Mouse (Mus musculus) spleen, embryonic (tissue): ENCODE data around the gene 2900026A02Rik.

Source experiments
- CTCF ChIA-PET: fragments of 350-600 bp; sonication (Branson Sonifier 250); formaldehyde crosslinking; loops from one replicate; lab custom pipeline; 2022; lab: Charles Lee

The 2900026A02Rik gene

GRCm38 (mm10) chr5:113221147-113221865, at the start of gene 2900026A02Rik:
Gene 2900026A02Rik, minus strand, starts transcription at chr5:113221236.
- CTCF ChIA-PET = no interaction called here

GRCm38 (mm10) chr5:113270043-113270442, 49.0 kb upstream of the 2900026A02Rik start:
- CTCF ChIA-PET = no interaction called here

DNA sequence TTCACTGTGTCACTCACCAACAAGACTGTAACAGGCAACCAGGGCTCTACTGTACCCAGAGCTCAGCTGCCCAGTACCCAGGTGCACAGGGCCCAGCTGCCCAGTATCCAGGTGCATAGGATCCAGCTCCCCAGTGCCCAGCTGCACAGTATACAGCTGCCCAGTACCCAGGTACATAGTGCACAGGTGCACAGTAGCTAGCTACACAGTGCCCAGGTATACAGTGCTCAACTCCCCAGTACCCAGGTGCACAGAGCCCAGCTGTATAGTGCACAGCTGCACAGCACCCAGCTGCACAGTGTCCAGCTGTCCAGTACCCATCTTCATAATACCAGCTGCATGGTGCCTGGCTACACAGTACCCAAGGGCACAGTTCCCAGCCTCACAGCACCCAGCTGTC, 47.2 kb upstream of the 2900026A02Rik start:
- CTCF ChIA-PET = no interaction called here

GRCm38 (mm10) chr5:113265637-113266036, 44.6 kb upstream of the 2900026A02Rik start:
- CTCF ChIA-PET = no interaction called here

DNA sequence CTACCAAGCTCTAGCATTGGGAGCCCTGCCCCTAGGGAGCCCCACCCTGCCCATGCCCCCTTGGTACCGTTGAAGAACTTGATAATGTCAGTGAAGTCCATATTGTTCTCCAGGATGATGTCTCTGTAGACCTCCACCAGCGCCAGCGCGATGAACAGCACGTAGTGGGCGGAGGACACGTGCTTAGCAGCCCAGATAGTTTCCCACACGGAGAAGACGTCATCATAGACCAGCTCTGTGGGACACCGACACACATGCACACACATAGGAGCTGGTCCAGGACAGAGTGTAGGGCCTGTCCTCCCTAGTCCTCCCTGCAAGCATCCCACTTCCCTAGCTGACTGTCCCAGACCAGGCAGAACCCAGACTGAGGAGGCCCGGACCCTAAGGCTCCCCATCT, 29.8 kb upstream of the 2900026A02Rik start:
- CTCF ChIA-PET = no interaction called here

GRCm38 (mm10) chr5:113249263-113249930, 28.4 kb upstream of the 2900026A02Rik start:
- CTCF ChIA-PET = interaction anchor here (0.6 kb wide), 1 partner anchor 47 kb away, joined by 5 read pairs; no protein-coding TSS in a partner anchor

DNA sequence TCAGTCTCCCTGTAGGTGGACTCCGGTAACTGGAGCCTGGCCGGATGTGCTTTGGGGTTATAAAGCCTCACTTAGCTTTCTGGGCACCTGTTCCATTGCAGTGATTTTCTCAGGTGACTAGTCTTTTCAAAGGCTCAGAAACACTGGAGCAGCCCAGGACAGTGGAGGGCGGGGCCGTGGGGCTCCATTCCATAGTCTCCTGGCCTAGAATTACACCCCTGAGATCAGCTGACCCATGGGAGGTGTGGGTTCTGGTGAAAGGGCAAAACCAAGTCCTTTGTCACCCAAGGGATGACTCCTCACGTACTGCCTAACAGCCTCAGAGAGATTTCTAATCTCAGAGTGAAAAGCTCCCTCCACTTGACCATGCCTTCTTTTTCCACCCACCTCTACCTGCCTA, 9.2 kb upstream of the 2900026A02Rik start:
- CTCF ChIA-PET = no interaction called here

DNA sequence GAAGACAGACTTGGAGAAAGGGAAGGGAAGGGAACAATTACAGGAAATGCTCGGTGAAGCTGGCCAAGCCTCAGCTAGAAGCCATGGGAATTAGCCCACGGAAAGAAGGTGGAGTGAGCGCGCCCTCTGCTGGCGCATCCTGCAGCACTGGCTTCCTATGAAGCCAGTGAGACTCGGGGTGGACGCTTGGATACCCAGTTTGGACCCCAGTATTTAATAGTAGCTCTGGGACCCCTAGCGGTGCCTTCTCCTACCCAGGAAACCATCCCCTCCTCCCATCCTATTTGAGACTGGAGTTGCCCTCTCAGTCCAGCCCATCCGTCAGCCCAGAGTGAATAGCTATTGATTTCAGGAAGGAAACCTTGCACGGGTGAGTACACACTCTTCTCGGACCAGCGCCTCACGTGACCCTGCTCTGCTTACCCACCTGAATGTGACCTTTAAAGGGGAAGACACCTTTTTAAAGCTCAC, 5.6 kb upstream of the 2900026A02Rik start, which contains the start of gene Tmem211:
TSS of gene Tmem211 (plus strand) at position 278 of the 471 bp plus-strand sequence.
- CTCF ChIA-PET = interaction anchor here (0.9 kb wide), 1 partner anchor 12 kb away, joined by 3 read pairs; no protein-coding TSS in a partner anchor

DNA sequence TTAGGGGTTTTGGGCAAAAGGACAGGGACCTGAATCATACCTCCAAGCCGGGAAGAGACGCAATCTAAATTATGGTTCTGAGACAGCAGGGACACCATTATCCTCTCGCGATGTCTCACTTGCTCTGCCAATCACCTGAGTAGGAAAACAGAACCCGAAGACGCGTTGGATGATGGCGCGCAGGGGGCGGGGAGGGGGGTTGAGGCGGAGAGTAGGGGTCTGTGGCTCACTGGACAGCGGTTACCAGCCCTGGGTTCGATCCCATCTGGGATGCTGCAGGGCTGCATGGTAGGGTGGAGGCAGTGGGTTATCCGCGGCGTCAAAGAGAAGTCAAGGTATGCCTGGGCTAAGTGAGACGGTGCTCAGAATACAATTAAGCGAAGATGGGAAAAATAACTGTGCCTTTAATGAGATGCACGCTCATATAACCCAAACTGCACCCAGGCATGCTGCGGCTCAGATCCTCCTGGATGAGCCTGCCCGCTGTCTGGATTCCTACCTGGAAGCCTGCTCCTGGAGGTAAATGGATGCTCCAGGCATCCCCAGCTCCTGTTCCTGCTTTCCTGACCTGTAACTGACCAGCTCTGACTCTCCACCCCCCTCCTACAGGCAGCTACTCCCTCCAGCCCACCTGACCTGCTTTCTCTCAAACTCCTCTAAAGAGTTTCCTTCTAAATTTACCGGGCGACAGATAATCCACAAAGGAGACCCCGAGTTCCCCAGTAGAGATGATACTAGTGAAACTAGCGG, 4.8 kb upstream of the 2900026A02Rik start:
- CTCF ChIA-PET = no interaction called here

- CTCF ChIA-PET = no interaction called here
These were observed 4.2 kb upstream of the 2900026A02Rik start for GRCm38 (mm10) chr5:113225271-113225670.

DNA sequence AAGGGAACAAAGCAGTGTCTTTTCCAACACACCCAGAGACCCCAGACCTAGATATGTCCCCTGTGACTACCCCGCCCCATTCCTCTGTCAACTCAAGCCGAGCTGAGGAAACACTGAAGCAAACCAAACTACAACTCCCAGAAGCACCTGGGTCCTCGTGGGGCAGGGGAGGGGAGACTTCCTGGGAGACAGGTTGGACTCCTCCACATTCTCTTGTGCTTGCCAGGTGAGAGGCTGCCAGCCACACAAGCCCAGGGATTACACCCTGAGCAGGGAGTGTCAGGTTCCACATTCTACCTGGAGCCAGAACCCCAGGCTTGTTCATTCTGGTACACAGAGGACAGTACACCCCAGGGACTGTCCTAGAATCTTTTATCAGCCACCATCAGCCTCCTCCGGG, 2.9 kb upstream of the 2900026A02Rik start:
- CTCF ChIA-PET = no interaction called here

GRCm38 (mm10) chr5:113220383-113221146, 471 bp downstream of the 2900026A02Rik start:
- CTCF ChIA-PET = no interaction called here

DNA sequence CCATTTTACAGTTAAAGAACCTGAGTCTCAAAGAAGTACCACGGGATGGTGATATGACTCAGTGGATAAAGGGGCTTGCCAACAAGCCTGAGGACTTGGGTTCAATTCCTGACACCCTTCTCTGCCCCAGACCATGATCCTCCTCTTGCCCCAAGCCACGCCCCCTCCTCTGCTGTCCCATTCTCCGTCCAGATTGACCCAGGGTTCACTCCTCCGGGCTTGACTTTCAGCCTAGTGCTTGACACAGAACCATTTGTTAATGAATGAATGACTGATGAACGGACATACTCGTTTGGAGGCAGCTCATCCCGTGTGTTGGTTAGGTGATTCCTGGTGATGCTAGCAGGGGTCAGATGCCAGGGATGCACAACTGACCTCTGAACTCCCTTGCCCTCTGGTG, 1.2 kb downstream of the 2900026A02Rik start:
- CTCF ChIA-PET = no interaction called here

GRCm38 (mm10) chr5:113219450-113219849, 1.6 kb downstream of the 2900026A02Rik start:
- CTCF ChIA-PET = no interaction called here

- CTCF ChIA-PET = no interaction called here
These were observed 2.3 kb downstream of the 2900026A02Rik start for GRCm38 (mm10) chr5:113218617-113219235.

DNA sequence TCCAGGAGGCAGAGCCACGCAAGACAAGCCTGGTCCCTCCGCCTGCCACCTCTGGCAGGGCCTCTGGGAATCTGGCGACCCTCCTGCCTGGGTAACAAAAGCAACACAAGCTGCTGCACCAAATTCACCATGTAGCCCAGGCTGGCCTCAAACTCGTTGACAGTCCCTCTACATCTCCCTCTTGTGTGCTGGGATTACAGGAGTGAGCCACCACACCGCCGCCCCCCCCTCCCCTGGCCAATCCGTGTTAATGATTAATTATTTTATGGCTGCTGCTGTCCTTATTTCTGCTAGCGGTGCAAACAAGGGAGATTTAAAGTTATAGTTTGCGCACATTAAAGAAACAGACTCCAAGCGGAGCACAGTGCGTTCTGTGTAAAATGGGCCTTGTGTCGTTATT, 4.0 kb downstream of the 2900026A02Rik start:
- CTCF ChIA-PET = no interaction called here

DNA sequence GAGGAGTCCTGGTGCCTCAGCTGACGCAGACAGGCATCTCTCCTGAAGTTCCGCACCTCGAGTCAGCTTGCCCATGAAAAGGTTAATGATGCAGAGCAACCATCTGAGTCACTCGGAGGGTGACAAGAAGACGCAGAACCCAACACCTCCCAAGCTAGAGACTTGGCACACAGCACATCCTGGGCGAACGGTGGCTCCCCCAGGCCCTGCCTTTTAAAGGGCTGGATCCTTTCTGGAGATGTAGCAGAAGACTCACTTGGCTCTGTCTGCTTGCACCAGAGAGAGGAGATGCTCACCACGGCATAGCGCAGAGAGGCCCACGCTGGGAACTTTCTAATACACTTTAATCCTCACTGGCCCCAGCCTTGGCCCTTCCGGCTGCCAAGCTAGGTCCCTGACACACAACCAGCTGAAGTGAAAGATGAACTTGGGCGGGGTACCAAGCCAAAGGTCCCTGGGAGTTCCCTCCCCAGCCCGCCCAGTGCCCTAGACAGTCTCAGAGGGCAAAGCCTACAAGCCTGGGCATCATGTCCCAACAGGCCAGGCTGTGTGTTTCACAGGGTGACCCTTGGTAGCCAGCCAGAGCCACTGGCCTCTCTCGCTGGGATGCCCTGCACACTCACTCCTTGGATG, 4.6 kb downstream of the 2900026A02Rik start:
- CTCF ChIA-PET = no interaction called here

DNA sequence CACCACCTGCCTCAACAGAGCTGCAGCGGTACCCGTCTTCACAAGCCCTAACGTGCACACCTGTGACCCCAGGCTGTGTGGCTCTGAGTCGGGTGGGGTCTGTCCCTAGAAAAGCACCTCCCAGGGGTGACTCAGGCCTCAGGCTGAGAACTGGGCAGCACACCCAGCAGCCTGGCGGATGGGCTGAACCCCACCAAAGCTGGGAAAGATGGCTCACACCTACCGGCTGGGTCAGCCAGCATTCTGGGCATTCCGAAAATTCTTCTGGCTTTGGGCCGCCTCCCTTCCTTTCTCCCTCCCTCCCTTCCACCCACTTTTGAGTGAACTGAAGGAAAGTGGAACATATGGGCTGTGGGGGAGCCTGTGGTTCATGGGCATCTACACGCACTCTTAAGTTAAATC, 5.4 kb downstream of the 2900026A02Rik start:
- CTCF ChIA-PET = no interaction called here

DNA sequence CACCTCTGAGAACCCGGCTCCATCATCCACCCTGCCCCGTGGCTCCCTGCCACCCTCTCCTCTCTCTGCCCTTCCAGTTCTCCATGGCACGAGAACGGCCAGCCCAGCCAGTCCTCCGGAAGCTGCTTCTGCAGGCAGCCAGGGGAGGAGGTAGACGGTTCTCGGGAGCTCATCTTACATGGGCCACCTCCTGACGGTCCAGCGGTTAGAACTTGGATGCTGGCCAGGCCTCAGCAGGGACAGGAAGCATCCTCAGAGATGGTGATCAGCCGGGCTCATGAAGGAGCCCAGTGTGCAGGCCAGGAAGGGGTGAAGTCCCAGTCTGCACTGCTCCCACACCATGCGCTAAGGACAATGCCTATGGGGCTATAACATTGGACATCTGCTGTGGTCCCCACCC, 6.6 kb downstream of the 2900026A02Rik start:
- CTCF ChIA-PET = no interaction called here

- CTCF ChIA-PET = no interaction called here
These were observed 7.0 kb downstream of the 2900026A02Rik start for GRCm38 (mm10) chr5:113214041-113214440.
